Mouse (Mus musculus) cortical plate, adult 2 months (tissue): Measurements from ENCODE around the gene Ctso.

ENCODE experiments used
- CTCF ChIP-seq: fragments of 200-500 bp; IDR thresholded peaks from 2 replicates; pipeline ENCODE4 v1.5.1; 2011; ENCODE audit warnings: mild to moderate bottlenecking, control low read depth, low read length; ENCODE audit not compliant: insufficient read depth; ENCODE audit errors: extremely low read depth
- POLR2A ChIP-seq: fragments of 200-500 bp; IDR thresholded peaks from 2 replicates; pipeline ENCODE4 v1.6.1; 2011; ENCODE audit warnings: mild to moderate bottlenecking, low read length, control low read depth; ENCODE audit not compliant: insufficient read depth; ENCODE audit errors: extremely low read depth

GRCm38 (mm10) chr3:81949048-81949447, 16.6 kb downstream of the Ctso start:
- no peak for TF ChIP-seq CTCF
- no peak for TF ChIP-seq POLR2A
